ENCODE assay signal across 8 mouse cellular contexts in the genomic region with DNA sequence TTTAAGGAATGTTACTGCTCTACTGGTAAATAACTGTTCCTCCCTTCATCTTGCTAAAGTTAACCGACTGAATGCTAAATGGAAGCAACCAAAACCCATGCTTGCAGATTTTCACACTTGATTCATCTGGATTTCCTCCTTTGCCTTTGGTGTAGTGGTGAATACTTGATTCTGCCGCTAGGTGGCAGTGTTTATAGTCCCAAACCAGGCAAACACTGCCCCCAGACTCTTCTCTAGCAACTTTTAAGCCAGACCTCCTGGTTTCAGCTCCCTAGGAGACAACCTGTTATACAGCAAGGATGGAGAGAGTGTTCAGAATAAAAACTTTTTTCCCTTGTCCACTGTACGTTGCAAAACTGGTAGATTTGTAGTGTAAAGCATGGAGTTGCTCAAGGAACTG. TPM values are rescaled to one million over a fixed set of nuclear protein-coding genes. Genes with fewer than 3 reads are reported as not detected.
DNase-seq lines count a peak whose midpoint lies in the region; ATAC-seq and TF ChIP-seq lines count a peak whose summit lies in the region.

No protein-coding gene starts in this region.

- peak; percentile 80 for ATAC-seq in Patski
- ATAC-seq in kidney, postnatal 0 days (replicated peaks; ENCODE audit: low FRiP score, low read depth), result 0 out of 2 replicates have a peak, but pooled peaks have one; percentile 25
- ATAC-seq in liver, embryonic 14.5 days (ENCODE audit: insufficient read depth), result no peak
- ATAC-seq in neural tube, embryonic 12.5 days (ENCODE audit: low FRiP score, low read depth), result peak; percentile 35; the same call in 1 of the 2 replicates

- TF ChIP-seq CTCF in Patski (IDR thresholded peaks at IDR 0.05), result peak; percentile 86
- TF ChIP-seq CTCF in kidney, postnatal 0 days (IDR thresholded peaks at IDR 0.05; ENCODE audit: low read depth), result peak; percentile 91
- TF ChIP-seq CTCF in liver, embryonic 14.5 days (IDR thresholded peaks at IDR 0.05; ENCODE audit: low read depth), result peak; percentile 79
- TF ChIP-seq CTCF in thymus, adult 2 months (IDR thresholded peaks at IDR 0.05; ENCODE audit: borderline replicate concordance, control insufficient read depth, extremely low read depth, insufficient read depth, low read length, poor library complexity), result no peak

- H3K36me3 ChIP-seq in kidney, postnatal 0 days (ENCODE audit: insufficient read depth, low read length), result no peaks in the 10 kb centered on the region
- no peaks in the 10 kb centered on the region for H3K36me3 ChIP-seq in liver, embryonic 14.5 days (replicated peaks; ENCODE audit: control insufficient read depth, insufficient read depth, low read depth)
- H3K36me3 ChIP-seq in neural tube, embryonic 12.5 days, result no peaks in the 10 kb centered on the region; the same call in 1 of the 2 replicates
- no peaks in the 10 kb centered on the region for H3K36me3 ChIP-seq in thymus, adult 2 months (ENCODE audit: control insufficient read depth, insufficient read depth, low read length)

- H3K27ac ChIP-seq in kidney, postnatal 0 days, result no peak overlapping the region
- no peak overlapping the region for H3K27ac ChIP-seq in liver, embryonic 14.5 days
- H3K27ac ChIP-seq in neural tube, embryonic 12.5 days, result no peak overlapping the region
- no peak overlapping the region for H3K27ac ChIP-seq in thymus, adult 2 months (ENCODE audit: control insufficient read depth, insufficient read depth, low read length)

- POLR2A ChIA-PET in Patski (lab: Charles Lee), result no interaction called here

- H3K27me3 ChIP-seq in Patski, result no peaks in the 10 kb centered on the region
- H3K27me3 ChIP-seq in kidney, postnatal 0 days (ENCODE audit: insufficient read depth, low read length), result no peaks in the 10 kb centered on the region
- H3K27me3 ChIP-seq in liver, embryonic 14.5 days (ENCODE audit: control insufficient read depth, insufficient read depth, low read length), result no peaks in the 10 kb centered on the region
- H3K27me3 ChIP-seq in neural tube, embryonic 12.5 days (replicated peaks), result no peaks in the 10 kb centered on the region
- H3K27me3 ChIP-seq in thymus, adult 2 months (ENCODE audit: control insufficient read depth, insufficient read depth, low read length), result no peaks in the 10 kb centered on the region

- TF ChIP-seq EP300 in liver, embryonic 14.5 days (IDR thresholded peaks at IDR 0.05; ENCODE audit: low read depth), result no peak

- WGBS in kidney, postnatal 0 days, result 4% methylated on average over 3 of the region's 3 CpGs
- 1% methylated on average over 3 of the region's 3 CpGs for WGBS in liver, embryonic 14.5 days (ENCODE audit: insufficient replicate concordance)
- 4% methylated on average over 3 of the region's 3 CpGs for WGBS in neural tube, embryonic 12.5 days
- 11% methylated on average over 3 of the region's 3 CpGs for WGBS in thymus, adult 2 months

- in situ Hi-C loops in Patski (cut with MboI; ENCODE audit: low pct_unique_long_range_greater_than_20kb), result no loop called here

- CTCF ChIA-PET in Patski (lab: Charles Lee), result interaction anchor here (0.9 to 1.7 kb wide), 6 partner anchors 12 to 314 kb away, joined by 3 to 7 read pairs (median 3); no protein-coding TSS in a partner anchor

- H3K4me3 ChIP-seq in kidney, postnatal 0 days (replicated peaks; ENCODE audit: low read depth, low read length), result no peak overlapping the region
- H3K4me3 ChIP-seq in liver, embryonic 14.5 days (ENCODE audit: insufficient read depth in 1 of 2, low read depth in 2 of 2, low read length in 2 of 2), result no peak overlapping the region
- H3K4me3 ChIP-seq in neural tube, embryonic 12.5 days, result no peak overlapping the region
- H3K4me3 ChIP-seq in thymus, adult 2 months (ENCODE audit: control insufficient read depth, insufficient read depth, low read length), result no peak overlapping the region

- no peak overlapping the region for H3K4me2 ChIP-seq in kidney, postnatal 0 days (ENCODE audit: low read length)
- H3K4me2 ChIP-seq in liver, embryonic 14.5 days (ENCODE audit: low read depth), result no peak overlapping the region
- no peak overlapping the region for H3K4me2 ChIP-seq in neural tube, embryonic 12.5 days (replicated peaks)

- H3K9me3 ChIP-seq in kidney, postnatal 0 days (replicated peaks; ENCODE audit: low read length), result no peaks in the 10 kb centered on the region
- no peaks in the 10 kb centered on the region for H3K9me3 ChIP-seq in liver, embryonic 14.5 days (ENCODE audit: control insufficient read depth, low read length)
- no peaks in the 10 kb centered on the region for H3K9me3 ChIP-seq in neural tube, embryonic 12.5 days

- H3K4me1 ChIP-seq in kidney, postnatal 0 days (replicated peaks; ENCODE audit: insufficient read depth, low read length), result no peaks in the 10 kb centered on the region
- H3K4me1 ChIP-seq in liver, embryonic 14.5 days (replicated peaks; ENCODE audit: control insufficient read depth in 2 of 2, insufficient read depth in 2 of 2, low read length in 1 of 2), result no peaks in the 10 kb centered on the region
- no peaks in the 10 kb centered on the region for H3K4me1 ChIP-seq in neural tube, embryonic 12.5 days
- no peaks in the 10 kb centered on the region for H3K4me1 ChIP-seq in thymus, adult 2 months (replicated peaks; ENCODE audit: control insufficient read depth, insufficient read depth, low read length)

- DNase-seq in A20 (ENCODE audit: low read depth, low spot score) (peak; percentile 72), Patski (ENCODE audit: low read depth, low spot score) (no peak)
- DNase-seq in cerebellum, postnatal 10 days, result peak; percentile 80 to 88
- DNase-seq in frontal cortex, postnatal 25 days (ENCODE audit: low spot score in 2 of 2), result peak; percentile 31 to 60
- peak; percentile 91 for DNase-seq in kidney, postnatal 0 days (ENCODE audit: low spot score)
- peak in 2 of 3 experiments; percentile 20 to 22 for DNase-seq in liver, embryonic 14.5 days (ENCODE audit: low read depth in 3 of 3, low spot score in 3 of 3)
- DNase-seq in thymus, adult 2 months, result peak; percentile 69

- no peak overlapping the region for H3K9ac ChIP-seq in kidney, postnatal 0 days (ENCODE audit: low read depth, low read length)
- no peak overlapping the region for H3K9ac ChIP-seq in liver, embryonic 14.5 days (replicated peaks)
- H3K9ac ChIP-seq in neural tube, embryonic 12.5 days, result no peak overlapping the region

- no peak for TF ChIP-seq POLR2A in thymus, adult 2 months (IDR thresholded peaks at IDR 0.05; ENCODE audit: control insufficient read depth, extremely low read depth, insufficient read depth, low read length, poor library complexity)

RNA-seq across cellular contexts. Expression of a gene that starts 13.4 kb away (rescaled TPM):
- polyA plus RNA-seq in Patski (2021), result 13.7 TPM
- 15.3 and 16.9 TPM in 2 replicates for polyA plus RNA-seq in kidney, postnatal 0 days (2015; fragmentation: Nextera tagmentation; extraction: Ambion mirVana)
- 3.2 and 5.1 TPM in 2 replicates for polyA plus RNA-seq in liver, embryonic 14.5 days (2012; rRNA removed)
- 8.7 and 9.8 TPM in 2 replicates for polyA plus RNA-seq in liver, embryonic 14.5 days (2014; fragmentation: Nextera tagmentation; extraction: Ambion mirVana)
- polyA plus RNA-seq in neural tube, embryonic 12.5 days (2016; fragmentation: Nextera tagmentation; extraction: Ambion mirVana), result 53.5 and 55.6 TPM in 2 replicates
- polyA plus RNA-seq in thymus, adult 2 months (2012; rRNA removed), result 3.8 and 5.2 TPM in 2 replicates

RNA-seq across cellular contexts. Expression of a gene that starts 51.0 kb away (rescaled TPM):
- 125 TPM for polyA plus RNA-seq in Patski (2021)
- 55.0 and 55.2 TPM in 2 replicates for polyA plus RNA-seq in kidney, postnatal 0 days (2015; fragmentation: Nextera tagmentation; extraction: Ambion mirVana)
- 65.5 and 82.3 TPM in 2 replicates for polyA plus RNA-seq in liver, embryonic 14.5 days (2012; rRNA removed)
- polyA plus RNA-seq in liver, embryonic 14.5 days (2014; fragmentation: Nextera tagmentation; extraction: Ambion mirVana), result 131 and 148 TPM in 2 replicates
- polyA plus RNA-seq in neural tube, embryonic 12.5 days (2016; fragmentation: Nextera tagmentation; extraction: Ambion mirVana), result 89.5 and 96.2 TPM in 2 replicates
- polyA plus RNA-seq in thymus, adult 2 months (2012; rRNA removed), result 31.9 and 33.2 TPM in 2 replicates
